Mouse (Mus musculus): ENCODE results near the gene Tnks1bp1.

DNA sequence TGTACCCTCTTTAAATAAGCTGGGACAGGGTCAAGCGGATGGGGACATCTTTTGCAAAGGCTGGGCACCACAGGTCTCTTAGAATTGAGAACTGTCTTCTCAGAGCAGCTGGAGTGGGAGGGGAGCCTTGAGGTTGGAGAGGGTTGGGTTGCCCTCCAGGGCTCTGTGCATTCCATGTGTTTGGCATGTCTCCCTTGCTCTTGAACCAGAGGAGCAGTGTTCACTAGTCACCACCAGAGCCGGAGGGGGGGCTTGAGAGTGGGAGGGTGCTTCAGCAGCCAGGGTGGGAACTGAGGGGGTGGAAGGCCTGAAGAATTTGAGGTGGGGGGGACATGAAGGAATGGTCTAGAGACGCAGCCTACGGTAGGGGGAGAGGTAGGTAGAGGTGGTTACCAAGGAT is 1.5 kb downstream of the Tnks1bp1 start:
- TF ChIP-seq CTCF (IDR thresholded peaks at IDR 0.05; ENCODE audit: low read depth) (no peak), EP300 (IDR thresholded peaks at IDR 0.05; ENCODE audit: low read depth) (no peak)
